Mouse (Mus musculus) kidney, postnatal 36 days (tissue): ENCODE data around the gene Jarid2.

Source experiments
- DNase-seq, 2 experiments: peaks; one replicate each; pipeline ENCODE4 v3.0.0; 2021 to 2022; ENCODE audit warnings: mixed read lengths in 2 of 2

The Jarid2 gene

DNA sequence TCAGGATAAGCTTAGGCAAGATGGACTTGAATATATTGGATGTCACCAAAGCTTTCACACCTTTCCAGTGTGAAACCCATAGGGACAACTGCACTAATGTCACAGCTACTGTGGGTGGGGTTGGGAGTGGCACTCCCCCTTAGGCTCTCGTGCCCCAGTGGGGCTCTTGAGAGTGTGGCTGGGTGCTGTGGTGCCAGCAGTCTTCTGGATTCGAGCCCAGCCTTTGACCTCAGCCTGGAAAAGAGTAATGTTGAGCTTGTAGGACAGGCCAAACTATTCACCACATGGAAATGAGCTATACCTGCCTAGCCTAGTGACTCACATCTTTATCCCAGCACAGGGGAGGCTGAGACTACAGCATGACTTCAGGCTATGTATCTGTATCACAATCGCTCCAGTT is 194.8 kb downstream of the Jarid2 start:
- DNase-seq = peak; percentile 23 to 47

DNA sequence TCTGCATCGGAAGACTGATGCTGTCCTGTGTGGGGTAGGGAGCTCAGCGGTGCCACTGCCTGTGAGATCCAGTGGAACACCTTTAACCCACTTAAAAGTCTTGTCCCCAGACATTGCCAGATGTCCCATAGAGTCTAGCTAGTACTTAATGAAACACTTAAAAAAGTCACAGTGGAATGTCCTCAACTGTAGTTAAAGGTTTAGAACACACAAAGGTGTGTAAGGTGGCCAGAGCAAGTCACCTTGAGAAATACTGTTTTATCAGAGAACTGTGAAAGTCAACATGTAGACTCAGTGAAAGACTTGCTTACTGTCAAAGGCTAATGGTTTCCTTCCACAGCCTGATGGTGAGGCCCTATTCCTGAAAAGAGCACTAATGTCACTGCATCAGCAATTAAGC is 195.9 kb downstream of the Jarid2 start:
- no peak for DNase-seq

GRCm38 (mm10) chr13:44926311-44926710 is 197.0 kb downstream of the Jarid2 start:
- DNase-seq = no peak

DNA sequence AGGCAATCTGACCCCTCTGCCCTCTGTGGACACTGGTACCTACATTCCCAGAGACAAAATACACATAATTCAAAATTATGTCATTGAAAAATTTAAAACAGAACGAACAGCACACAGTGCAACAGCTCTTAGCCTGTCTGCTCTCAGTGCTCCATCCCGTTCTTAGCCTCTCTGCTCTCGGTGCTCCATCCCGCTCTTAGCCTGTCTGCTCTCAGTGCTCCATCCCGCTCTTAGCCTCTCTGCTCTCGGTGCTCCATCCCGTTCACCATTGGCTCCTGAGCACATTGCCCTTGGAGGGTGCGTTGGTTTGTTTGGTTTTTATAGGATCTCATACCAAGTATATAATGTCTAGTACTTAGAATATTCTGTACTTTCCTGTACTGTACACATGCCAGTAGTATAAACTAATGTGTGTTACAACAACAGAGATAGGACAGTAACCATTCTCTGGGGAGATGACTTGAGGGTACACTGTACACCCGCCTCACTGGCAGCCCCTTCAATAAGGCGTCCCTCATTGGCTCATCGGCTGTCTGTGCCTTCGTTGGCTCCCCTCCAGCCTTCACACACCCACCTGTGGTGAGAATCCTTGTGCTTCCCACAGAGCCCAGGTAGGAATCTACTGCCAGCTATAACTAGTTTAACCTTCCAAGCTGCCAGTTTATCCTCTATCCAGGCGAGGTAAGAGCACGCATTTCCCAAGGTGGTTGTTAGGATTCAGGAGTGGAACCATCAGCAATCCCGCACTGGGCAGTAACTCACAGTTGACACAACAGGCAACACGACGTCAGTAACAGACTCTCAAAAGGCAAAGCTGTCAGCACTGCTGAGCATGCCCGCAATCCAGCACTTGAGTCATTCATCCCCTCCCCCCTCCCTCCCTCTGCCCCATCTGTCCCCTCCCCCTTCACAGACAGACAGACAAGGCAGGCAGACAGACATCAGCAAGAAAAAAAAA is 203.3 kb downstream of the Jarid2 start:
- no peak for DNase-seq

DNA sequence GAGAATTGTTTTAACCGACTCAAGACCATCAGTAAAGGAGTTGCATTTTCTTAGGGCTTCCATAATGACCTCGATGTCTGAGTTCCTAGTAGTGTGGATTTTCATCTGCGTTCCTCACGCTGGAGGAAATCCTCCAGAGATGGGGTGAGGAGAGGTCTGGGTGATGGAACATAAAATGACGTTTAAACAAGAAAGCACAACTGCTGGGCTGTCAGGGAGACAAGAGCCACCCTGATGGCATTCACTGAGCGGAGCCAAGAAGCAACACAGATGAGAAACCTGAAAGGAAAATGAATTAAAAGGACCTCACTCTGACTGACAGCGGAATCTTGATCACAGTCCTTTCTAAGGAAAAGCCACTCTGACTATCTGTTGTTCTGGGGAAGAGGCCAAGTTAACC is 204.3 kb downstream of the Jarid2 start:
- DNase-seq = no peak

GRCm38 (mm10) chr13:44937681-44938080 is 208.4 kb downstream of the Jarid2 start:
- no peak for DNase-seq

GRCm38 (mm10) chr13:44939326-44940035 is 210.2 kb downstream of the Jarid2 start:
- no peak for DNase-seq

- no peak for DNase-seq
Measured at GRCm38 (mm10) chr13:44943618-44944017, 214.3 kb downstream of the Jarid2 start.

GRCm38 (mm10) chr13:44946880-44947635 is 217.8 kb downstream of the Jarid2 start:
- no peak for DNase-seq

- DNase-seq = no peak
Measured at GRCm38 (mm10) chr13:44948320-44949250, 219.3 kb downstream of the Jarid2 start.

DNA sequence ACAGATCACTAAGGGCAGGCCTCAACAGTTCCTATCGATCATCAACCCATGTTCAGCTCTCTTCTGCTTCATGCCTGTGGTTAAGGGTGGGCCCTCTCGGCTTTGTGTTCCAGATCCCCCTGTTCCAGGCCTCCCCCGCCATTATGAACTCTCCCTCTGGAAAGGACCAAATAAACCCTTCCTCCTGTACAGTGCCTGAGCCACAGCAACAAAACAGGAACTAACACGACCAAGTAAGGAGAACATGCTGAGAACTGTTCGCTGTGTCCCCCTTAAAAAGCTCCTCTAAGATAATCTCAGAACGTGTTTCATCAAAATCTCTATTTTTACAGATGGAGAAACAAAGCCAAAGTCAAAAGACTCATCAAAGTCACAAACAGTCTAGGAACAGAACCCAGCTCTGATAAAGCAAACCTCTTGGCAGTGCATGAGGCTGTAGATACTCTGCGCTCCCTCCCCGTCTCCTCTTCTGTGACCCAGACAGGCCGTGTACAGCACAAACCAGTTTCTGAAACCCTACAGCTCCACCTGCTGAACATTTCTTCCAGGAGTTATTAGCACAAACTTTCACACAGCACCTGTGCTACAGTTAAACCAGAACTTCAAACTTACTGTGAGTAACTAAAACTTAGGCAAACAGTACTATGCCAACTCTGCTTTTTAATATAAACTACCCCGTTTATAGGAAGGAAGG is 223.3 kb downstream of the Jarid2 start:
- peak; percentile 29 to 31 for DNase-seq

- DNase-seq = no peak
Measured at GRCm38 (mm10) chr13:44953546-44954231, 224.4 kb downstream of the Jarid2 start.

DNA sequence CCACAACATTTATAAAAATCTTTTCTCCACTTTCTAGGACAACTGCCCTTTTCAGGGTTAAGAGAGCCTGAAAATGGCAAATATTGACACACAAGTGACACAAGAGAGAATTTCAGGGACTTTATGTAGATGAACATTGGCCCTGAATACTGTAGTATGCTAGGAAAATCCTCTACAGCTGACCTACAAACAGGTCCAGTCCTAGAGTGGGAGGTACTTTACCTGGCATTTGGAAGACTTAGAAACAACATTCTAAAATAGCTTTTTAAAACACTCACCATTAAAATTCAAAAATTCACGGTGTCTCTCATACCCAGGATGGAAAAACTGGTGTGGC is 224.9 kb downstream of the Jarid2 start:
- no peak for DNase-seq

GRCm38 (mm10) chr13:44955781-44956180 is 226.5 kb downstream of the Jarid2 start:
- no peak for DNase-seq

GRCm38 (mm10) chr13:44957049-44957448 is 227.8 kb downstream of the Jarid2 start:
- no peak for DNase-seq

DNA sequence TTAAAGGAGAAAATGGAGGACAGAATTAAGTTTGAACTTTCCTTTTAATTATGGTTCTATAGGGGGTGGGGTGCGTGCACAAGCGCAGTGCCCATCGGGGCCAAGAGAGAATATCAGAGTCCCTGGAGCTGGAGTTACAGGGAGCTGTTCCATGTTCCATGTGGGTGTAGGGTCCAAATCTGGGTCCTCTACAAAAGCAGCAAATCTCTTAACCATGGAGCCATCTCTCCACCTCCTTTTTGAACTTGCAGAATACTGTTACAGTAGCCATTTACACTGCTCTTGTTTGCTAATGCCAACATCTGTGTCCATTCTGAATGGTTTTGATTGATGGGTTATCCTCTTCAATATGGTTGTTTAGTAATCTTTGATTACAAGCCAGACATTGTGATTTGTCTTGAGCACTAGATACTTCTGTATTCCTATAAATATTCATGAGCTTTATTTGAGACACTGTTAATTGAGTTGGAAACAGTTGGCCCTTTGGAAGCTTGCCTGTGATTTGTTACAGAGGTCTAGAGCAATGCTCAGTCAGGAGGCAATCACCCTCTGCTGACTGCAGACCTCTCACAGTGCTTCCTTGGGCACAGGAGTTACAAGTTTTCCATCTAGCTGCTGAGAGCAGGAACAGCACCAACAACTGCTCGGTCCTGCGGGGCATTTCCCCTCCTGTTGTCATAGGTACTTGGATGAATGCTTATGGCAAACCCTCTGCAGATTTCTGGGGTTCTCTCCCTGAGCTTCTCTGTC is 231.4 kb downstream of the Jarid2 start:
- DNase-seq = peak in 1 of 2 experiments; percentile 20
